Mouse (Mus musculus): ENCODE results near the gene Cog4.

DNA sequence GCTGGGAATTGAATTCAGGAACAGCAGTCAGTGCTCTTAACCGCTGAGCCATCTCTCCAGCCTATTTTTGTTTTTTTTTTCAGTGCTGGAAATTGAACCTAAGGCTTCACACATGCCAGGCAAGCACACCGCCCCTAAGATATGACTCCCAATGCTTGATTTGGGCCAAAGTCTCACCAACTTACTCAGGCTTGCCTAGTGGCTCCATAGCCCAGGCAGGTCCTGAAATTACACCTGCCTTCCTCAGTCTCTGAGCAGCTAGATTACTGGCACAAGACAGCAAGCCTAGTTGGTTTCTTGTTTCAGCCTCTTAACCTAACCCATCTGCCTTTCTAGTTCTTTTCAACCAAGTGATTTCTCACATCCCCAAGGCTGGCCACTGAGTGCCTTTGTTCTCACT is 24.1 kb downstream of the Cog4 start:
- no peak for TF ChIP-seq HCFC1 (IDR thresholded peaks at IDR 0.05; ENCODE audit: low read depth, low read length)
- no peak for TF ChIP-seq SMC3 (IDR thresholded peaks at IDR 0.05; ENCODE audit: low read depth, low read length)
- no peak for TF ChIP-seq JUND (conservative IDR thresholded peaks at IDR 0.05; ENCODE audit: low read depth, low read length)
- TF ChIP-seq CTCF (conservative IDR thresholded peaks at IDR 0.05 in 1 of 2, IDR thresholded peaks at IDR 0.05 in 1 of 2; ENCODE audit: low read depth in 2 of 2, low read length in 2 of 2) = no peak
- TF ChIP-seq EP300 (IDR thresholded peaks at IDR 0.05; ENCODE audit: low read length) = no peak
